Mouse (Mus musculus) gastrocnemius, postnatal 25 days (tissue): ENCODE data around the gene Izumo2. TPM values are rescaled to one million over a fixed set of nuclear protein-coding genes. Genes with fewer than 3 reads are reported as not detected.

Experiments
- DNase-seq: peaks from one replicate; pipeline ENCODE4 v3.0.0; 2022
- total RNA-seq, 2 experiments: library from RNA; stranded (reverse); gene quantifications; 1 replicate in 1 of 2; 2 replicates in 1 of 2; pipeline ENCODE4 v1.2.3; 2021

Izumo2 gene
- total RNA-seq, 2 experiments from 2014 or later = not detected

DNA sequence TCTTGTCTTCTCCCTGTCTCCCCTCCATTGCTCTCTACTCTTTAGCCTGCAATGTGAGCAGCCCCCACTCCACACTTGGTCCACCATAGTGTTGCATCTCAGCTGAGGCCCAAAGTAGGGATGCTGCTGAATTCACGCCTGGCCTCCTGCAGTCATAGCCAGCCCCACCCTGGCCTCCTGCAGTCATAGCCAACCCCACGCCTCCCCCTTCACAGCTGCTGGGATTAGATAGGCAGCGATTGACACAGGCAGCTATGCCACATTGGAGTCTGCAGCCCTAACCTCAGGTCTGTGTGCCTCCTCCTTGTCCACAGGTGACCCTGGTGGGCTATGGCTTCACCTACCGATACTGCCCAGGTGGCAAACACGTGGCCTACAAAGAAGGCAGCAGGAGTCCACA, 59.6 kb downstream of the Izumo2 start:
- no peak for DNase-seq

Other genes starting within 250 kb of the Izumo2 start
- gene Aspdh, start 243.4 kb upstream of the Izumo2 start, total RNA-seq = not detected
- gene Josd2, start 240.8 kb upstream of the Izumo2 start, total RNA-seq = 10 to 100 TPM; 62.8 to 69.1 TPM
- 10 to 100 TPM; 41.4 to 53.2 TPM for gene Emc10, start 212.2 kb upstream of the Izumo2 start, total RNA-seq
- 1 to 10 TPM; 2.5 to 2.9 TPM for gene Fam71e1, start 212.2 kb upstream of the Izumo2 start, total RNA-seq
- 1,000 to 10,000 TPM; 3,676 to 4,447 TPM for gene Mybpc2, start 184.1 kb upstream of the Izumo2 start, total RNA-seq
- gene Spib, start 176.7 kb upstream of the Izumo2 start, total RNA-seq = under 1 TPM in 1 of 2 experiments, not detected in 1; 0.24 TPM
- 1 to 10 TPM; 4.7 to 5.2 TPM for gene Pold1, start 159.9 kb upstream of the Izumo2 start, total RNA-seq
- gene Nr1h2, start 154.8 kb upstream of the Izumo2 start, total RNA-seq = 10 to 100 TPM; 27.0 to 29.3 TPM
- under 1 TPM in 1 of 2 experiments, not detected in 1; 0.16 TPM for gene Napsa, start 136.4 kb upstream of the Izumo2 start, total RNA-seq
- gene Kcnc3, start 118.1 kb upstream of the Izumo2 start, total RNA-seq = 1 to 10 TPM; 4.3 to 4.8 TPM
- 10 to 100 TPM; 23.0 to 24.7 TPM for gene Myh14, start 37.9 kb upstream of the Izumo2 start, total RNA-seq
- 10 to 100 TPM; 16.7 to 21.1 TPM for gene Vrk3, start 39.7 kb downstream of the Izumo2 start, total RNA-seq
- gene Zfp473, start 42.3 kb downstream of the Izumo2 start, total RNA-seq = under 1 TPM in 1 of 2 experiments, not detected in 1; 0.08 TPM
- gene Nup62, start 107.3 kb downstream of the Izumo2 start, total RNA-seq = 10 to 100 TPM; 18.4 to 22.2 TPM
- gene Il4i1, start 107.6 kb downstream of the Izumo2 start, total RNA-seq = 1 to 10 TPM; 1.8 to 3.1 TPM
- gene Atf5, start 107.9 kb downstream of the Izumo2 start, total RNA-seq = 10 to 100 TPM; 57.2 to 70.6 TPM
- gene Akt1s1, start 140.2 kb downstream of the Izumo2 start, total RNA-seq = 100 to 1,000 TPM; 103 to 113 TPM
- gene Tbc1d17, start 140.3 kb downstream of the Izumo2 start, total RNA-seq = 10 to 100 TPM; 38.6 to 41.2 TPM
- gene Pnkp, start 148.4 kb downstream of the Izumo2 start, total RNA-seq = 10 to 100 TPM; 15.6 to 15.8 TPM
- 100 to 1,000 TPM; 116 to 125 TPM for gene Ptov1, start 161.0 kb downstream of the Izumo2 start, total RNA-seq
- gene Med25, start 184.0 kb downstream of the Izumo2 start, total RNA-seq = 10 to 100 TPM; 50.9 to 51.2 TPM
- 10 to 100 TPM; 16.1 to 17.3 TPM for gene Fuz, start 187.3 kb downstream of the Izumo2 start, total RNA-seq
- 10 to 100 TPM; 57.1 to 57.2 TPM for gene Ap2a1, start 220.8 kb downstream of the Izumo2 start, total RNA-seq
- not detected for gene Tsks, start 234.5 kb downstream of the Izumo2 start, total RNA-seq